Mouse (Mus musculus) hindlimb bud, embryonic 11.5 days (tissue): Measurements from ENCODE around the gene Matn4.
A peak's percentile ranks its signal among the peaks of the same experiment; 100 is the strongest.
"Not testable (repeated sequence)": the region's sequence is repeated elsewhere in the genome, so short reads cannot be mapped to it uniquely, and the experiment has no call there.

Experiments
- DNase-seq: peaks from one replicate; pipeline ENCODE4 v3.0.0-alpha.2; 2012; ENCODE audit warnings: low read depth, low spot score; ENCODE audit errors: extremely low spot score

The Matn4 gene

GRCm38 (mm10) chr2:164372408-164373053, 32.4 kb downstream of the Matn4 start:
- no peak for DNase-seq

- DNase-seq = no peak
Measured at GRCm38 (mm10) chr2:164371371-164371770, 33.6 kb downstream of the Matn4 start.

GRCm38 (mm10) chr2:164368620-164369105, 36.3 kb downstream of the Matn4 start:
- DNase-seq = no peak

- DNase-seq = no peak
Measured at GRCm38 (mm10) chr2:164366947-164367346, 38.0 kb downstream of the Matn4 start.

- DNase-seq = no peak
Measured at GRCm38 (mm10) chr2:164360974-164361657, 43.8 kb downstream of the Matn4 start.

- DNase-seq = no peak
Measured at GRCm38 (mm10) chr2:164359668-164360067, 45.3 kb downstream of the Matn4 start.

GRCm38 (mm10) chr2:164359031-164359430, 45.9 kb downstream of the Matn4 start:
- DNase-seq = no peak

- no peak for DNase-seq
Measured at GRCm38 (mm10) chr2:164358373-164358772, 46.6 kb downstream of the Matn4 start.

GRCm38 (mm10) chr2:164356177-164356967, 48.6 kb downstream of the Matn4 start:
- DNase-seq = no peak

- DNase-seq = no peak
Measured at GRCm38 (mm10) chr2:164353356-164353755, 51.6 kb downstream of the Matn4 start.

- DNase-seq = no peak
Measured at GRCm38 (mm10) chr2:164352697-164353096, 52.3 kb downstream of the Matn4 start.

GRCm38 (mm10) chr2:164348980-164349379, 56.0 kb downstream of the Matn4 start:
- DNase-seq = peak; percentile 5

GRCm38 (mm10) chr2:164347697-164348096, 57.3 kb downstream of the Matn4 start:
- DNase-seq = not testable (repeated sequence)

- DNase-seq = not testable (repeated sequence)
Measured at GRCm38 (mm10) chr2:164343732-164344131, 61.2 kb downstream of the Matn4 start.
